In genomic region chr10:43148456-43148855, GRCm38 (mm10) we compare ENCODE assay signal across 22 mouse cellular contexts. TPM values are rescaled to one million over a fixed set of nuclear protein-coding genes. Genes with fewer than 3 reads are reported as not detected.
"Had no signal": no experiment of that assay in that cellular context is flagged by ENCODE, and none has a peak within 500 bp of the region (broad histone marks: within the 10 kb centered on the region; RNA-seq: fewer than 3 reads in every experiment).

No protein-coding gene starts in this region.

- H3K4me3 ChIP-seq: layer of hippocampus, adult 2 months; limb, embryonic 10.5 days; limb, embryonic 13.5 days; liver, embryonic 12.5 days; liver, embryonic 15.5 days; lung, embryonic 15.5 days; megakaryocyte, embryonic 14.5 days; midbrain, embryonic 10.5 days; midbrain, embryonic 13.5 days had no signal

- DNase-seq: kidney, postnatal 25 days; layer of hippocampus, adult 9-11 months; liver; lung, adult 18-20 months; lung, postnatal 10 days; lung, postnatal 36 days; right cerebral cortex, adult 18-20 months; right cerebral cortex, postnatal 25 days; thymus, adult 18-20 months; thymus, postnatal 36 days had no signal

- H3K27ac ChIP-seq: kidney, postnatal 0 days; layer of hippocampus, adult 2 months; limb, embryonic 10.5 days; limb, embryonic 13.5 days; liver, embryonic 12.5 days; liver, embryonic 15.5 days; lung, embryonic 15.5 days; midbrain, embryonic 10.5 days; midbrain, embryonic 13.5 days had no signal

- H3K9me3 ChIP-seq: limb, embryonic 10.5 days; limb, embryonic 13.5 days; liver, embryonic 12.5 days; liver, embryonic 15.5 days; lung, embryonic 15.5 days; megakaryocyte, embryonic 14.5 days; midbrain, embryonic 10.5 days; midbrain, embryonic 13.5 days had no signal

- H3K4me2 ChIP-seq: limb, embryonic 13.5 days; liver, embryonic 12.5 days; liver, embryonic 15.5 days; lung, embryonic 15.5 days; midbrain, embryonic 13.5 days had no signal

- H3K27me3 ChIP-seq: limb, embryonic 13.5 days; liver, embryonic 12.5 days; liver, embryonic 15.5 days; lung, embryonic 15.5 days; midbrain, embryonic 13.5 days had no signal

- H3K9ac ChIP-seq: limb, embryonic 13.5 days; liver, embryonic 12.5 days; liver, embryonic 15.5 days; lung, embryonic 15.5 days; midbrain, embryonic 13.5 days had no signal

- H3K4me1 ChIP-seq: liver, embryonic 12.5 days; liver, embryonic 15.5 days; lung, embryonic 15.5 days; megakaryocyte, embryonic 14.5 days had no signal

- H3K36me3 ChIP-seq: limb, embryonic 10.5 days; liver, embryonic 12.5 days; liver, embryonic 15.5 days; lung, embryonic 15.5 days had no signal

- ATAC-seq: liver, embryonic 12.5 days; midbrain, embryonic 13.5 days; midbrain, embryonic 16.5 days had no signal

RNA-seq across cellular contexts. Expression of gene 9030612E09Rik, which starts 26.0 kb away (rescaled TPM):
- polyA plus RNA-seq: liver, embryonic 12.5 days; liver, embryonic 15.5 days; spleen, adult 2 months had no signal
